Mouse (Mus musculus) regulatory T cell (primary cell): ENCODE data around the gene Prickle2.

Experiments
- in situ Hi-C: fragments of 300-600 bp; cut with MboI, MseI; formaldehyde crosslinking; loops from one replicate; pipeline ENCODE4 v1.15.1; 2025; ENCODE audit warnings: high pct_unique_total_duplicates

Gene Prickle2

DNA sequence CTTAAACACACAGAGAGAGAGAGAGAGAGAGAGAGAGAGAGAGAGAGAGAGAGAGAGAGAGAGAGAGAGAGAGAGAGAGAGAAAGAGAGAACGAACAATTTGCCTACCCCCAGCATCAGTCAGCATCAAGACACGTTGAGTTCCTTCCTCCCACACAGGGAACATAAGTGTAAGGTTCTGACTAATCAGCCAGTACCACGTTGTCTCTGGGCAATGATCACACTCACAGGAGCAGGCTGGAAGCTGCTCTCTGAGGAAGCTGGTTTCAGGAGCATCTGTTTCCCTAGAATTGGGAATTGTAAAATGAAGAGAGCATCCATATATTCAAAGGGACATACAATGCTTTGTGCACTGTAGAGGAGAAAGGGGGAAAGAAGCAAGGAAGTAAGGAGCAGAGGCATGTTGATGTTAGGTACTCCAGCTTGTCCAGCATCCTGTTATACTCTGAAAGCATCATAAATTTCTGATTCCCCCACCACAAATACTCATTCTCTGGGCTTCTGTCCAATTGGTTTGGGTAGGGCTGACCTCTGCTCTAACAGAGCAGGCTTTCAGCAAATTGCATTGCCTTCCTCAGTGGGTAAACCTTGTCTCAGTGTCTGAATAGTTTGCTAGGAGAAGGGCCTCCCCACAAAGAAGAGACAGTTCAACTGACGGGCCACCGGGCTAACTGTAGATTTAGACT, 116.4 kb downstream of the Prickle2 start:
- in situ Hi-C loops, result no loop called here

GRCm38 (mm10) chr6:92584026-92584425, 121.9 kb downstream of the Prickle2 start:
- in situ Hi-C loops, result no loop called here

DNA sequence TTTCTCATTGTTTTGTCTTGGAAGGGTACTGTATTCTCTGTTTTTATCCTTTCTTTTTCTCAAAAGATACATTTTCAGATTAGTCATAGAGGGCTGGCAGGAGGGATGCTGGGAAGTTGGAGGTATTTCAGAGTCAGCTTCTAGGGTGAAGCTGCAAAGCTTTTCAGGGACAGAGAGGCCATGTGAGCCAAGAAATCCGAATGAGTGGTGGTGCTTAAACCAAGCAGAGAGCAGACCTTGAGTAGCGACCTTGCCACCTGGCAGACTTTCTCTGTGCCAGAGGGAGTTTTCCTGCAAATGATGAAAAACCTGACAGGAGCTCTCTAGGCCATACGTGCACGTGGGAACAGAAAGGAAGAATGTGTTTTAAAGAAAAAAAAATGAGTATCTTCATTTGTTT, 130.7 kb downstream of the Prickle2 start:
- in situ Hi-C loops, result no loop called here

DNA sequence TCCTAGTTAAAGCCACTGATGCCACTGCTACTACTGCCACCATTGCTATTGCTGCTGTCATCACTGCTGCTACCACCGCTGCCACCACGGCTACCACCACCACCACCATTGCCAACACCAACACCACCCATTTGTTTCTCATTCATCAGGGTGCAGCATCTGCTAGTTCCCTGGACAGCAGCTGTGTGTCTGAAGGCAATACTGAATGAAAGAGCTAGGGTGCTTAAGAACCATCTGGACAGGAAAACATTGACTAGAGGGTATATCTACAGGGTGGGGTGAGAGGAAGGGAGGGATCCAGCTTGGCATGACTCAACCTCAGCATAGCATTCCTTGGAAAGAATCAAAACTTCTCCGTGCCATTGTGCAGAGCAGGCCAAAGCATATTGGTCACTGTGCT, 133.8 kb downstream of the Prickle2 start:
- in situ Hi-C loops, result no loop called here

DNA sequence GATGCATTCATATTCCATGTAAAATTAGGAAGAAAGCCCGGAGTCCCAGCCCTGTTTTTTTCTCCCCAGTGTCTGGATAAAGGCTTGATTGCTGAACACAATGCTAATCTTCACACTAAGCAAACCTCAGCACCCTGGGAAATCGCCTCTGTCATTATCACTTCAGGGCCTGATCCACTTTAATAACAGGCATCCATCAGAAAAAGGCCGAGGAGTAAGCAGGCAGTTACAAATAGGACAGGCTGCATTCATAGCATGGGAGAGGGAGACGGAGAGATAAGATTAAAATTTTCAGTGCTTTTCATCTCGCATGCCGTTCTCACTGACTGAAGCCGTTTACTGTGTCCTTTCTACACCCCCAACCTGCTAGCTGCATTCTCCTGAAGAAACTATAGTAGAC, 135.9 kb downstream of the Prickle2 start:
- in situ Hi-C loops, result no loop called here

- in situ Hi-C loops, result no loop called here
Measured at GRCm38 (mm10) chr6:92569283-92569682, 136.7 kb downstream of the Prickle2 start.

- in situ Hi-C loops, result no loop called here
Measured at GRCm38 (mm10) chr6:92559261-92559660, 146.7 kb downstream of the Prickle2 start.

DNA sequence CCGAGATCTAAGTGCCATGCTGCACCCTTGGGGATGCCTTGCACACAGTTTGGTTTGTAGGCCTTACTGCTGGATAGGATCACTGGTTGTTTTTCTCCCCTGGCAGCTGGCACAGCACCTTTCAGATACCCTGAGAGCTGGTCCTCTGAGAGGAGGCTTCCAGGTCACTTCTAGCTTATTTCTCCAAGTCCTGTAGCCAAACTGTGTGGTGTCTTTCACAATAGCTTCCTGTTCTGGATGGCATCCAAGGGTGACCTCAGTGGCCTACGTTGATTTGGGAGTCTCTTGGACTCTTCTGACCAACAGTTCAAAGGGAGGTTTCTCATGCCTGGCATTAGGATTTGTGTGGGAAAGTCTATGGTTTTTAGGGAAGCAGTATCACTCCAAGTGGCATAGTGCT, 150.3 kb downstream of the Prickle2 start:
- in situ Hi-C loops, result no loop called here

- in situ Hi-C loops, result no loop called here
Measured at GRCm38 (mm10) chr6:92553086-92553485, 152.9 kb downstream of the Prickle2 start.

DNA sequence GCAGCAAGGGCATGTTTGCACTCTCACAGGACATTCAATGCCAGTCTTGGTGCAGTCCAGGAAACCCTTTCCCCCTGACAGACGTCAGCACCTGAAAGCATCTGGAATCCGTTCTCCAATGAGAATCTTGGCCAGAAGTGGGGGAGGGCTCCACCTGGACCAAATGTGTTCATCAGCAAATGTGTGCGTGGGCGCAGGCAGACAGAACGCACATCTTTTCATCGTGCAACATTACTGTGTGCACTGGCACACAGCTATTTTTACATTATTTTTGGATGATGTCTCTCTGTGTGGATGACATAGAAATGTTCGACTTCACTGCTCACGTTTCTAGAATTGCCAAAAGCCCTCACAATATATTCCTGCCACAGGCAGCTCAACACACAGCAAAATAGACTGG, 156.7 kb downstream of the Prickle2 start:
- in situ Hi-C loops, result no loop called here

DNA sequence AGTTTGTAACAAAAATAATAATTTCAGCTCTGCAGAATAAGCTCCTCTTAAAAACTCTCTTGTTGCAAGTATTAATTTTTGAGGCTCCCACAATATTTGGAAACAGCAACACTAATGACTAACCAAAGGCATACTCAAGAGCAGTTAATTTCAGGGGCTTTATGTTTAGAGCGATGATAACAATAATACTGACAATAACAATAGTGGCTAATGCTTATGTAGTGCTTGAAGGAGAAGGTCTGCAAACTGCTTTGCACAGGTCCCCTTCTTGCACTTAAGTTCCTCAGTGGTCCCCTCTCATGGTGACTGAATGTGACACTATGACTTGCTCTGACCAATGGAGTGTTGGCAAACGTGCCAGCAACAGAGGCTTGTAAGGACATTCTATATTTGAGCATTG, 160.8 kb downstream of the Prickle2 start:
- in situ Hi-C loops, result no loop called here

DNA sequence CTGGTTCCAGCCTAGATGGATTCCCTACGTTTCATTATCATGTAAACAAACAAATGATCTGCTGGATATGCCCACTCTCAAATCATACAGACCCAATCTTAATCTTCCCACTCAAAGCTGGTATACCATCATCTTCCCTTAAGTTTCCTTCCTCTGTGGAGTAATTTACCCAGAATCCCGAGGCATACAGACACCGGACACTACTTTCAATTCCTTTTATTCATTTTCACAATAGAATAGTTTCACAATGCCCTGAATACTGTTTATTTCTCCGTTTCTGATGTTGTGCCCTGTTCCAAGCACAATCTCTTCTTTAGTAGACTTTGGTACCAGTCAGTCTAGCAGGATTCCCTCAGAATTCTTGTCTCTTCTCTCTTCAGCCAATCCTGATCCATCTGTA, 162.1 kb downstream of the Prickle2 start:
- in situ Hi-C loops, result no loop called here

GRCm38 (mm10) chr6:92542402-92543101, 163.4 kb downstream of the Prickle2 start:
- in situ Hi-C loops, result no loop called here

DNA sequence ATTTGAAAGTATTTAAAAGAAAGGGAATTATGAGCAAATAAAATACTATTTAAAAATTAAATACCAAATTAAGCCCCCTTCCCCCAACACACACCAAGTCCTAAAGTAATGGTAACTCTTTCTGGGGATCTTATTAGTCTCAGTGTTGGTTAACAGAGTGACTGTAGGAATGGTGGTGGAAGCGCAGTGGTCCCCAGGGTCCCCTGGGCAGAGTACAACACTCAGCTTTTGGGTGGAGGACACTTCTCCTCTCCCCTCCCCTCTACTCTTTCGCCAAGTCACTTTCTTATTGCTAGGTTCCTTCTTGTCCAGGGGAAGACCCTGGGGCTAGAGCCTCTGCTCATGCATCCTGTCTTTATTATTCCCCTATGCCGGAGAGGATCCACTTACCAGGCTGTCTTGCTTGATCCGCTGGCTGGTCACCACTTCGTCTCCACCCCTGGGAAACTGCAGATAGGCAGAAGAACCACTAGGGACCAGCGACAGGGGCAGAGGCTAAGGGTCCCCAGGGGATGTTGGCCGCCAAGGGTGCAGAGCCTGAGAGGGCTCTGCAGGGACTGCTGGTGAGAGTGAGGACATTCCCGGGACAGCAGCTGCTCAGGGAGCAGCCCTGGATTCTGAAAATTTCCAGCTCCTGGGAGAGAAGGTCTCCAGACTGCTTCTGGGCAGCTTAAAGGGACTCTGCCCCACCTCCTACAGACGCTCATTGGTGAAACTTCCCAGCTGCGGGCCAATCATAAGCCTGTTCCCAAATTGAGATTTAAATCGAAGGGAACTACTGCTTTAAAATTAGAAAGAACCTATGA, 171.5 kb downstream of the Prickle2 start:
- in situ Hi-C loops, result no loop called here

DNA sequence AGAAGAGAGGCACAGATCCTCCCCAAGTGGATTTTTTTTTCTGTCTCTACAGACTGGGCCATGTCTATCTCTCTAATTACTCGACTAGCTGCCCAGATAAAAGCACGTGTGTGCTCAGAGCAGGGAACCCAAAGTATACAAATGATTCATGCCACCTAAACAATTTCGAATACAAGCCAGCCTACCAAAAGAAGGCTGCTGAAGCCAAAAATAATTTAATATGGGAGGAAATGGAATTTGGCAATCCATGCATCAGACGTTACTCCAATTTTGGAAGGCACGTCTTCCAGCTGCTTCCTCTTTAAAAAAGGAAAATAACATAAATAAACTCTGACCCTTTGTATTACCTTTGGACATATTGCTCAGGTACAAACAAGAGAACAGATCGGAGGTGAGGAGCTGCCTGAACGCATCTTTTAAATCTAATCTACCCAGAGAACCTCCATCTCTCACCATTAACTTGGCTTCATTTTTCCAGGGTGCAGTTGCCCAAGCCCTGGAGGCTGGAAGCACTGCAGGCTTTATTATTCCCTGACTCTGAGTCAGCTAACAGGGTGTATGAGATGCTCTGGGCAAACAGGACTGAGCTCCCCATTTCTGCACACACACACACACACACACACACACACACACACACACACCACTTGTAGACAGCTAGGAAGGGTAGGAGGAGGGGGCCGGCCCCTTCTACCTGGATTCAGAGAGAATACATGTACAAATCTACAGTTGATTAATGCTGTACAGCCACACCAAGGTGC, 172.5 kb downstream of the Prickle2 start:
- in situ Hi-C loops, result no loop called here

DNA sequence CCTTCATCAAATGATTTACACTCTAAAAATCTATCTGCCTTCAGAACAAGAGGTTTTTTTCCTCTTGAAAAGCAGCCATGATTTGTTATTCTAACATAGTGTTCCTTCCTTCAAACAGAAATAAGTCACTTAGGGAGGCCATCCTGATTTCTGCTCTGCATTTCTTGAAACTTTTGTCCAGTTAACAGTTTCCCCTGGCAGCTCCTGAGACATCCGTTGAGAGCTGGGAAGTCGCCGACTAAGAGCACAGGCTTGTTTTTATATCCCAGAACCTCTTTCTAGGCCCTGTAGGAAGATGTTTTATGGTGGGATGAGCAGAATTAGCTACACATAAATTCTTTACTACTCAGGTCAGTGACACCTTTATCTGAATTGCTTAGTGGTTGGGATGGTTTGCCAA, 173.1 kb downstream of the Prickle2 start:
- in situ Hi-C loops, result no loop called here

- in situ Hi-C loops, result no loop called here
Measured at GRCm38 (mm10) chr6:92532331-92532730, 173.6 kb downstream of the Prickle2 start.

- in situ Hi-C loops, result no loop called here
Measured at GRCm38 (mm10) chr6:92526212-92526611, 179.7 kb downstream of the Prickle2 start.

DNA sequence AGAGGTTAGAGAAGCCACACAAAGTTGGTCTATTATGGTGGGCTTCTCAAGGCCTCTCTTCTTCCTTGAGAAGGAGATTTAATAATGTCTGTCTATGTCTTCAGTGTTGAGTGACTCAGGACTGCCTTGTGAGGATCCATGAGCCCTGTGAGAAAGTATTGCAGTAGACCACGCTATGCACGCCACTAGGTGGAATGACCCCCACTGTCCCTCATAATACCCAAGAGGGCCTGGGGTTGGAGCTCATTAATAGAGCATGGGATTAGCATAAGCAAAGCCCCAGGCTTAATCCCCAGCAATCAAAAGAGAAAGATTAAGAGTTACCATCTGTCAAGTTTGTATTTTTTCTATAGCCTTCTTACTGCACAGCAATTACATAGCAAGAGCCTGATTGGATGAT, 180.3 kb downstream of the Prickle2 start:
- in situ Hi-C loops, result no loop called here

DNA sequence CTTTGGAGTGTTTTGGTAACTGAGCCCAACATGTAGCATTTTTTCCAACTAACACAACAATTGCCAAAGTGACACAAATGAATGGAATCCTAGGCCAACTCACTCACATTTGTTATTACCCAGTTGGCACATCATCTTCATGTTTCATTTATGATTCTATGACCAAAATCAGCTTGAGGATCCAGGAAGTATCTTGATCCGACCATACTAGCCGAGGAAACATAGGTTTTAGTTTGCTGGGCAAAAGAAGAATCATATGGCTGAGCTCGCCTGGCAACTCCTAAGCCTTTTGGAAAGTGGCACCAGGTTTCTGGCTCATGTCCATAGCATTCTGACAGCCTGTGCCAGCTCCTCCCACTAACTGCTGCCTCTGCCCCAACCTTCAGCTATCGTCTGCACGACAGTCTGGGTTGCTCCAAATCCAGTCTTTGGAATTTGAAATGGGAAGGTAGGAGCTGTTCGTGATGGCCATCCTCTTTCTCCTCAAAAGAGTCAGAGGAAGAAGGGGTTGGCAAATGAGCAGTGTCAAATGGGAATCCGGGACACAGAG, 184.4 kb downstream of the Prickle2 start:
- in situ Hi-C loops, result no loop called here

GRCm38 (mm10) chr6:92520088-92520875, 185.7 kb downstream of the Prickle2 start:
- in situ Hi-C loops, result no loop called here
